Comparison of ENCODE assay signal across 8 mouse cellular contexts in the genomic region with DNA sequence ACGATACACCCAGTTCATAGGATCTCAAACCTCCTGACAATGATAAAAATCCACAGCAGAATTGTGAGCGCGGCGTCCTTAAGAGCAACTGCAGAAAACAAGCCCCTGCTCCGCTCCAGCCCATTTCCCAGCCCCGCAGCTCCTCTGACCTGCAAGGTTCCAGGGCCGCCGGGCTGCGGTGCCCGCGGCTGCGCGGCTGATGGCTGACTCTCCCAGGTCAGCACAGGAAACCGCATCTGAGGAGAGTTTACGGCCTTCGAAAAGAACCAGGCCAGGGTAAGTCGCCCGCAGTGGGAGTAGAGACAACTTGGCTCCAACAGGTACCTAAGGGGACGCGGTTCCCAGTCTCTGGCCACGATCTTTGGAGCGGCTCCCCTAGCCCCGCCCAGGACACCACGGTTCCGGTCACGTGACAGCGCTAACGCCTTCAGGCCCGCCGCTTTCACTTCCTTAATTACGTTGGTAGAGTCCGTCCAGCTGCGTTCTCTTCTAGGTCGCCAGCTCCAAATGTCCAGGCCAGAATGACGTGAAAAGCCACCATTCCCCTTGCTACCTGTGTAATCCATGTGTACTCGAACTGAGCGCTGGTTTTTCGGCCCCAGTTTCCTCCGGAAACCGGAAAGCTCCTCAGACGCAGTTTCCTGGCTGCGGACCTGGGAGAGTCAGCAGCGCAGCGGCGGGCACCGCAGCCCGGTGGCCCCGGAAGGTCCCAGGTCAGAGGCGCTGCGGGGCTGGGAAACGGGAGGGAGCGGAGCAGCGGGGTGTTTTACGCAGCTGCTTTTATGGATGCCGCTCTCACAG. TPM values are rescaled to one million over a fixed set of nuclear protein-coding genes. Genes with fewer than 3 reads are reported as not detected.
DNase-seq lines count a peak whose midpoint lies in the region; ATAC-seq lines count a peak whose summit lies in the region.
"Not testable (repeated sequence)": the region's sequence is repeated elsewhere in the genome, so short reads cannot be mapped to it uniquely, and the experiment has no call there.

TSS of gene Zfp942 (minus strand) at position 358 of the 801 bp plus-strand sequence.
TSS of gene Zfp943 (plus strand) at position 446 of the 801 bp plus-strand sequence.

- peak within 1 kb of the TSS; percentile 83 for H3K27ac ChIP-seq in hindbrain, embryonic 16.5 days (ENCODE audit: low read depth, low read length)

- H3K9me3 ChIP-seq in hindbrain, embryonic 16.5 days (ENCODE audit: control insufficient read depth, low read length) = not testable (repeated sequence)

- peak within 1 kb of the TSS; percentile 82 for H3K9ac ChIP-seq in hindbrain, embryonic 16.5 days (ENCODE audit: low read depth, low read length)

- H3K4me2 ChIP-seq in hindbrain, embryonic 16.5 days (ENCODE audit: low read length) = peak within 1 kb of the TSS; percentile 67

- peak; percentile 98 for ATAC-seq in hindbrain, embryonic 16.5 days

- peak within 1 kb of the TSS; percentile 66 for H3K4me3 ChIP-seq in hindbrain, embryonic 16.5 days (ENCODE audit: low read length)

- WGBS in hindbrain, embryonic 16.5 days = 0% methylated on average over 39 of the region's 55 CpGs

- DNase-seq in T-cell, adult 2 months (ENCODE audit: low spot score) = peak; percentile 77
- peak; percentile 27 to 65 for DNase-seq in cerebellum, postnatal 4 days (ENCODE audit: low spot score in 2 of 2)
- peak; percentile 68 for DNase-seq in gastrocnemius, adult 18-20 months (ENCODE audit: low spot score)
- DNase-seq in left cerebral cortex, adult 18-20 months (ENCODE audit: low spot score in 2 of 2) = peak; percentile 61 to 76
- peak; percentile 81 for DNase-seq in lung, postnatal 4 days
- DNase-seq in retina, postnatal 1 day = peak; percentile 84
- peak; percentile 80 for DNase-seq in thymus, postnatal 4 days

- H3K4me1 ChIP-seq in hindbrain, embryonic 16.5 days (ENCODE audit: control insufficient read depth, insufficient read depth, low read depth, low read length) = peaks cover 20% of the 10 kb centered on the region

- H3K36me3 ChIP-seq in hindbrain, embryonic 16.5 days (ENCODE audit: control insufficient read depth, insufficient read depth, low read length) = not testable (repeated sequence)

- not testable (repeated sequence) for H3K27me3 ChIP-seq in hindbrain, embryonic 16.5 days (replicated peaks; ENCODE audit: control insufficient read depth, insufficient read depth, low read length)

RNA-seq across cellular contexts. Expression of gene Zfp942, which starts in this region (rescaled TPM):
- total RNA-seq in gastrocnemius, adult 18-20 months (2021) = 1 to 10 TPM; 6.8 to 6.9 TPM
- polyA plus RNA-seq in hindbrain, embryonic 16.5 days (2015; fragmentation: Nextera tagmentation; extraction: Ambion mirVana) = 18.3 and 20.1 TPM in 2 replicates
- 10 to 100 TPM; 13.9 TPM for total RNA-seq in left cerebral cortex, adult 18-20 months (2021)

RNA-seq across cellular contexts. Expression of gene Zfp943, which starts in this region (rescaled TPM):
- 10 to 100 TPM; 21.6 to 22.4 TPM for total RNA-seq in gastrocnemius, adult 18-20 months (2021)
- polyA plus RNA-seq in hindbrain, embryonic 16.5 days (2015; fragmentation: Nextera tagmentation; extraction: Ambion mirVana) = 15.9 and 17.9 TPM in 2 replicates
- 10 to 100 TPM; 18.1 to 18.6 TPM for total RNA-seq in left cerebral cortex, adult 18-20 months (2021)

Comparison
In these comparisons a context has a peak if more than half of its experiments do, and no peak if none do; other contexts are left out.
1. Peak in every context shown above with its lines: DNase-seq, ATAC-seq, H3K4me3 ChIP-seq and H3K27ac ChIP-seq.